Mouse (Mus musculus) adrenal gland, postnatal 14 days (tissue): ENCODE measurements around the gene St8sia1. TPM values are rescaled to one million over a fixed set of nuclear protein-coding genes. Genes with fewer than 3 reads are reported as not detected.

Source experiments
- DNase-seq: peaks from one replicate; pipeline ENCODE4 v3.0.0; 2021; ENCODE audit warnings: mixed read lengths
- total RNA-seq: library from RNA; stranded (reverse); gene quantifications from 2 replicates; pipeline ENCODE4 v1.2.3, GENCODE M21; 2021

The St8sia1 gene
- total RNA-seq, 1 experiment from 2014 or later, result 1.9 TPM

GRCm38 (mm10) chr6:142979665-142980660 is 15.7 kb upstream of the St8sia1 start:
- DNase-seq, result no peak

- no peak for DNase-seq
These were observed 13.0 kb upstream of the St8sia1 start for GRCm38 (mm10) chr6:142977221-142977620.

GRCm38 (mm10) chr6:142973289-142973688 is 9.0 kb upstream of the St8sia1 start:
- DNase-seq, result no peak

- DNase-seq, result no peak
These were observed 8.0 kb upstream of the St8sia1 start for GRCm38 (mm10) chr6:142972205-142972604.

GRCm38 (mm10) chr6:142967407-142967806 is 3.2 kb upstream of the St8sia1 start:
- DNase-seq, result no peak

- DNase-seq, result peak; percentile 69
These were observed 506 bp upstream of the St8sia1 start for GRCm38 (mm10) chr6:142964531-142965385.

- DNase-seq, result no peak
These were observed 674 bp downstream of the St8sia1 start for GRCm38 (mm10) chr6:142963480-142964075.

GRCm38 (mm10) chr6:142962881-142963280 is 1.4 kb downstream of the St8sia1 start:
- no peak for DNase-seq

- no peak for DNase-seq
These were observed 1.8 kb downstream of the St8sia1 start for GRCm38 (mm10) chr6:142962476-142962875.

GRCm38 (mm10) chr6:142961721-142962455 is 2.4 kb downstream of the St8sia1 start:
- DNase-seq, result no peak

GRCm38 (mm10) chr6:142956556-142956955 is 7.7 kb downstream of the St8sia1 start:
- DNase-seq, result no peak

GRCm38 (mm10) chr6:142955281-142955680 is 9.0 kb downstream of the St8sia1 start:
- no peak for DNase-seq

GRCm38 (mm10) chr6:142953189-142953588 is 11.1 kb downstream of the St8sia1 start:
- no peak for DNase-seq

GRCm38 (mm10) chr6:142952361-142952954 is 11.8 kb downstream of the St8sia1 start:
- no peak for DNase-seq

- DNase-seq, result no peak
These were observed 12.5 kb downstream of the St8sia1 start for GRCm38 (mm10) chr6:142951564-142952308.

GRCm38 (mm10) chr6:142950354-142950753 is 13.9 kb downstream of the St8sia1 start:
- no peak for DNase-seq

GRCm38 (mm10) chr6:142948955-142949357 is 15.3 kb downstream of the St8sia1 start:
- no peak for DNase-seq

- no peak for DNase-seq
These were observed 17.2 kb downstream of the St8sia1 start for GRCm38 (mm10) chr6:142947029-142947428.

GRCm38 (mm10) chr6:142946069-142946871 is 18.0 kb downstream of the St8sia1 start:
- DNase-seq, result no peak

- no peak for DNase-seq
These were observed 18.8 kb downstream of the St8sia1 start for GRCm38 (mm10) chr6:142945461-142945860.
